9 mouse cellular contexts compared by ENCODE assay signal in genomic region chr10:127479131-127479530, GRCm38 (mm10). TPM values are rescaled to one million over a fixed set of nuclear protein-coding genes. Genes with fewer than 3 reads are reported as not detected.
DNase-seq lines count a peak whose midpoint lies in the region; ATAC-seq and TF ChIP-seq lines count a peak whose summit lies in the region.
"Had no signal": no experiment of that assay in that cellular context is flagged by ENCODE, and none has a peak within 500 bp of the region (broad histone marks: within the 10 kb centered on the region; RNA-seq: fewer than 3 reads in every experiment).

No protein-coding gene starts in this region.

- DNase-seq in forebrain, embryonic 14.5 days (ENCODE audit: low spot score): peak; percentile 73
- no peak for DNase-seq in left cerebral cortex, adult 2 months (ENCODE audit: extremely low spot score in 1 of 2, low spot score in 2 of 2)
- no peak for DNase-seq in left cerebral cortex, postnatal 4 days
- peak; percentile 49 for DNase-seq in R1 (ENCODE audit: low read depth, low spot score)
- peak; percentile 65 for DNase-seq in lung, postnatal 36 days
- no peak for DNase-seq in spleen, postnatal 14 days (ENCODE audit: low spot score in 2 of 2)
- no peak for DNase-seq in right cerebral cortex, postnatal 4 days

- intact Hi-C loops in left cerebral cortex, adult 2 months (cut with DNase I): no loop called here
- intact Hi-C loops in left cerebral cortex, postnatal 4 days (cut with DNase I): no loop called here

- H3K4me2 ChIP-seq in forebrain, embryonic 14.5 days (ENCODE audit: low read length): no peak overlapping the region
- no peak overlapping the region for H3K4me2 ChIP-seq in forebrain, embryonic 12.5 days
- H3K4me2 ChIP-seq: heart, embryonic 13.5 days had no signal

- H3K9ac ChIP-seq in forebrain, embryonic 14.5 days (ENCODE audit: low read length): no peak overlapping the region
- H3K9ac ChIP-seq in forebrain, embryonic 12.5 days: no peak overlapping the region
- H3K9ac ChIP-seq: heart, embryonic 13.5 days had no signal

- no peaks in the 10 kb centered on the region for H3K27me3 ChIP-seq in forebrain, embryonic 14.5 days (replicated peaks; ENCODE audit: control insufficient read depth, insufficient read depth, low read length)
- H3K27me3 ChIP-seq in forebrain, embryonic 12.5 days: no peaks in the 10 kb centered on the region
- H3K27me3 ChIP-seq: heart, embryonic 13.5 days had no signal

- no peaks in the 10 kb centered on the region for H3K9me3 ChIP-seq in forebrain, embryonic 14.5 days (replicated peaks; ENCODE audit: control insufficient read depth, low read length)
- H3K9me3 ChIP-seq in forebrain, embryonic 12.5 days: no peaks in the 10 kb centered on the region
- H3K9me3 ChIP-seq: heart, embryonic 13.5 days had no signal

- no peaks in the 10 kb centered on the region for H3K4me1 ChIP-seq in forebrain, embryonic 14.5 days (ENCODE audit: control insufficient read depth, insufficient read depth, low read length)
- H3K4me1 ChIP-seq in forebrain, embryonic 12.5 days: no peaks in the 10 kb centered on the region
- H3K4me1 ChIP-seq: heart, embryonic 13.5 days had no signal

- ATAC-seq in forebrain, embryonic 14.5 days: no peak
- no peak for ATAC-seq in forebrain, embryonic 12.5 days (ENCODE audit: low FRiP score)

- H3K4me3 ChIP-seq in forebrain, embryonic 14.5 days (ENCODE audit: low read depth, low read length): no peak overlapping the region
- H3K4me3 ChIP-seq in forebrain, embryonic 12.5 days (replicated peaks): no peak overlapping the region
- no peak overlapping the region for H3K4me3 ChIP-seq in left cerebral cortex, adult 2 months
- H3K4me3 ChIP-seq: heart, embryonic 13.5 days had no signal

- no peak overlapping the region for H3K27ac ChIP-seq in forebrain, embryonic 14.5 days (ENCODE audit: low read depth, low read length)
- no peak overlapping the region for H3K27ac ChIP-seq in forebrain, embryonic 12.5 days
- no peak overlapping the region for H3K27ac ChIP-seq in left cerebral cortex, adult 2 months
- H3K27ac ChIP-seq: heart, embryonic 13.5 days had no signal

- 93% methylated on average over 4 of the region's 4 CpGs for WGBS in forebrain, embryonic 14.5 days
- WGBS in forebrain, embryonic 12.5 days: 94% methylated on average over 4 of the region's 4 CpGs

- TF ChIP-seq CTCF in left cerebral cortex, adult 2 months (IDR thresholded peaks at IDR 0.05): peak; percentile 63

- peaks cover 58% of the 10 kb centered on the region for H3K36me3 ChIP-seq in forebrain, embryonic 14.5 days (ENCODE audit: control insufficient read depth, insufficient read depth, low read length)
- H3K36me3 ChIP-seq in forebrain, embryonic 12.5 days (replicated peaks): peaks cover 46% of the 10 kb centered on the region

RNA-seq across cellular contexts. Expression of gene Stac3, which starts 22.4 kb away (rescaled TPM):
- polyA plus RNA-seq in forebrain, embryonic 14.5 days (2014; fragmentation: Nextera tagmentation; extraction: Ambion mirVana): 0.41 TPM in 1 of 2 replicates, not detected in the other
- polyA plus RNA-seq in forebrain, embryonic 12.5 days (2016; fragmentation: Nextera tagmentation; extraction: Ambion mirVana): 1.2 and 1.8 TPM in 2 replicates
- 1 to 10 TPM; 2.6 to 9.9 TPM for total RNA-seq in left cerebral cortex, adult 2 months (2021)
- total RNA-seq in left cerebral cortex, postnatal 4 days (2021): 1 to 10 TPM; 5.1 to 5.2 TPM

RNA-seq across cellular contexts. Expression of gene Ndufa4l2, which starts 35.6 kb away (rescaled TPM):
- polyA plus RNA-seq in forebrain, embryonic 14.5 days (2014; fragmentation: Nextera tagmentation; extraction: Ambion mirVana): 12.5 and 17.2 TPM in 2 replicates
- 5.9 and 9.0 TPM in 2 replicates for polyA plus RNA-seq in forebrain, embryonic 12.5 days (2016; fragmentation: Nextera tagmentation; extraction: Ambion mirVana)
- total RNA-seq in left cerebral cortex, adult 2 months (2021): 1 to 10 TPM; 4.2 to 5.6 TPM
- total RNA-seq in left cerebral cortex, postnatal 4 days (2021): 1 to 10 TPM; 4.9 to 7.5 TPM

RNA-seq across cellular contexts. Expression of gene Shmt2, which starts 43.1 kb away (rescaled TPM):
- 53.1 and 65.1 TPM in 2 replicates for polyA plus RNA-seq in forebrain, embryonic 14.5 days (2014; fragmentation: Nextera tagmentation; extraction: Ambion mirVana)
- 103 and 105 TPM in 2 replicates for polyA plus RNA-seq in forebrain, embryonic 12.5 days (2016; fragmentation: Nextera tagmentation; extraction: Ambion mirVana)
- total RNA-seq in left cerebral cortex, adult 2 months (2021): 10 to 100 TPM; 24.1 to 26.0 TPM
- total RNA-seq in left cerebral cortex, postnatal 4 days (2021): 10 to 100 TPM; 39.7 to 39.9 TPM

RNA-seq across cellular contexts. Expression of gene Nxph4, which starts 55.2 kb away (rescaled TPM):
- polyA plus RNA-seq in forebrain, embryonic 14.5 days (2014; fragmentation: Nextera tagmentation; extraction: Ambion mirVana): 32.1 and 35.4 TPM in 2 replicates
- polyA plus RNA-seq in forebrain, embryonic 12.5 days (2016; fragmentation: Nextera tagmentation; extraction: Ambion mirVana): 60.0 and 62.4 TPM in 2 replicates
- total RNA-seq in left cerebral cortex, adult 2 months (2021): 1 to 10 TPM; 5.4 to 5.5 TPM
- total RNA-seq in left cerebral cortex, postnatal 4 days (2021): 10 to 100 TPM; 12.9 to 14.4 TPM

Comparison
In these comparisons a context has a peak if more than half of its experiments do, and no peak if none do; other contexts are left out.
1. DNase-seq: peak in forebrain, embryonic 14.5 days (single experiment), R1 (single experiment) and lung, postnatal 36 days (single experiment); none in left cerebral cortex, adult 2 months (0 of 2), left cerebral cortex, postnatal 4 days (single experiment), spleen, postnatal 14 days (0 of 2) and right cerebral cortex, postnatal 4 days (single experiment).